Mouse (Mus musculus): Measurements from ENCODE around the gene C8a. TPM values are rescaled to one million over a fixed set of nuclear protein-coding genes. Genes with fewer than 3 reads are reported as not detected.

C8a gene
- total and polyA plus RNA-seq, 2 experiments from 2014 or later = 0.04 TPM; not detected in 1

DNA sequence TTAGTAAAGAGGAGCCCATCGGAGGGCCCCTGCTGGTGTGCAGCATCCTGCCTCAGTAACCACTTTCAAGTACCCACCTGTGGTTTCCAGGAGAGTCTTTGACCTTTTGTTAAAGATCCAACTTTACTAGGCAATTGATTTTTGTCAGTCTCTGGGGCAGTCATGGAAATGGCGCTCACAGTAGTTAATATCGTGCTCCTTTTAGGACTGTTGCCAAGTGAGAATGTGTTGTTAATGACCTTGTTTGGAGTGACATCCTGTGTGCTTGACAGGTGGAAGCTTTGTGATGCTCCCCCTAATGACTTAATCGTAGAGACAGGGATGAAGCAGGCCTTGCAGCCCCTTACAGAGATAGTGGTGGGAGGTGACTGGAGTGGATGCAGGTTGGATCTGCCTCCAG, 105.9 kb downstream of the C8a start:
- ATAC-seq (ENCODE audit: low FRiP score) = no peak
- Histone ChIP-seq H3K27ac (ENCODE audit: low read depth, low read length) (no peak overlapping the region), H3K4me1 (ENCODE audit: insufficient read depth, low read length) (no peaks in the 10 kb centered on the region), H3K4me3 (ENCODE audit: low read depth, low read length) (no peak overlapping the region), H3K36me3 (ENCODE audit: insufficient read depth, low read length) (no peaks in the 10 kb centered on the region), H3K9me3 (ENCODE audit: low read length) (no peaks in the 10 kb centered on the region), H3K27me3 (ENCODE audit: insufficient read depth, low read length) (no peaks in the 10 kb centered on the region), H3K4me2 (ENCODE audit: low read depth, low read length, poor library complexity, severe bottlenecking) (no peak overlapping the region), H3K9ac (replicated peaks; ENCODE audit: low read length, poor library complexity, severe bottlenecking) (no peak overlapping the region)
- no peak for TF ChIP-seq CTCF (IDR thresholded peaks at IDR 0.05)
- DNase-seq (ENCODE audit: low spot score) = peak; percentile 20
- 57% methylated on average over 4 of the region's 4 CpGs for WGBS

DNA sequence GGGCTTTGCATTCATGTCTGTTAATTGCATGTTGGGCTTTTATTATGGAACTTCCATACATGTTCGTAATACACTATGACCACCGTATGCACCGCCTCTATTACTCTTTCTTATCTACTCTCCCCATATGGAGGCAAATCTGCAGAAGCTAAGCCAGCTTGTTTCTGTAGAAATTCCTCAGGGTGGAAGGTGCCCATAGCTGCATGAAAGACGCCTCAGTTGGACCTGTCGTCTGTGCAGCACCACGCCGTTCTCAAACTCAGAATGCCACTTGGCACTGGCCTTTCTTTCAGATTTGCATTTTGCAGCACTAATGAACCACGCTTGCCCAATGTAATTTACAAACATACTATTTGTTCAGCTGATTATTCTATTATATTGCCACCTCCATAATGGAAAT, 106.6 kb downstream of the C8a start:
- no peak for ATAC-seq (ENCODE audit: low FRiP score)

DNA sequence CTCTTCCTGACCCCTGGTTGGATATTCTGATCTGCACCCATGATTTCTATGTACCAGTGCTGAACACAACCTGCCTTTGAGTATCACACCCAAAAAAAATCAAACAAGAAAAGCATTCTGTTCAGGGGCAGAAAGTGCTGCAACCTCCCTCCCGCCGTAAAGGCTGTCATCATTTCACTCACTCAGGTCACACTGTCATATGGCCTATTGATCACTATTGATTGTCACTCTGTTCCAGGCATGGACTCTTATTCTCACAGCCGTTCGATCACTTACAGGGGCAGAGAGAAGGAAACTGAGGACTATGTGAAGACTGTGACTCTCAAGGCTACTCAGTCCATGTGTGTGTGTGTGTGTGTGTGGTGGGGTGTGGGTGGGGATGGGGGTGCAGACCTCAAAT, 108.0 kb downstream of the C8a start:
- H3K27ac ChIP-seq (ENCODE audit: low read depth, low read length) = no peak overlapping the region
- H3K4me3 ChIP-seq (ENCODE audit: low read depth, low read length) = no peak overlapping the region
- DNase-seq (ENCODE audit: low spot score) (no peak), ATAC-seq (ENCODE audit: low FRiP score) (no peak)
- no peak for TF ChIP-seq CTCF (IDR thresholded peaks at IDR 0.05)
- H3K4me2 ChIP-seq (ENCODE audit: low read depth, low read length, poor library complexity, severe bottlenecking) = no peak overlapping the region
- H3K9ac ChIP-seq (replicated peaks; ENCODE audit: low read length, poor library complexity, severe bottlenecking) = no peak overlapping the region
- H3K36me3 ChIP-seq (ENCODE audit: insufficient read depth, low read length) = no peaks in the 10 kb centered on the region
- no peaks in the 10 kb centered on the region for H3K4me1 ChIP-seq (ENCODE audit: insufficient read depth, low read length)
- WGBS = 89% methylated on average over 4 of the region's 4 CpGs
- no peaks in the 10 kb centered on the region for H3K27me3 ChIP-seq (ENCODE audit: insufficient read depth, low read length)
- no peaks in the 10 kb centered on the region for H3K9me3 ChIP-seq (ENCODE audit: low read length)

More for the DNA sequence above, 106.6 kb downstream of the C8a start:
- H3K36me3 ChIP-seq (ENCODE audit: insufficient read depth, low read length) = no peaks in the 10 kb centered on the region
- no peak for TF ChIP-seq CTCF (IDR thresholded peaks at IDR 0.05)
- H3K4me3 ChIP-seq (ENCODE audit: low read depth, low read length) = no peak overlapping the region
- 72% methylated on average over 8 of the region's 8 CpGs for WGBS
- no peaks in the 10 kb centered on the region for H3K27me3 ChIP-seq (ENCODE audit: insufficient read depth, low read length)
- no peak overlapping the region for H3K27ac ChIP-seq (ENCODE audit: low read depth, low read length)
- H3K4me2 ChIP-seq (ENCODE audit: low read depth, low read length, poor library complexity, severe bottlenecking) = no peak overlapping the region
- no peak overlapping the region for H3K9ac ChIP-seq (replicated peaks; ENCODE audit: low read length, poor library complexity, severe bottlenecking)
- no peaks in the 10 kb centered on the region for H3K9me3 ChIP-seq (ENCODE audit: low read length)
- no peaks in the 10 kb centered on the region for H3K4me1 ChIP-seq (ENCODE audit: insufficient read depth, low read length)
- DNase-seq (ENCODE audit: low spot score) = no peak

DNA sequence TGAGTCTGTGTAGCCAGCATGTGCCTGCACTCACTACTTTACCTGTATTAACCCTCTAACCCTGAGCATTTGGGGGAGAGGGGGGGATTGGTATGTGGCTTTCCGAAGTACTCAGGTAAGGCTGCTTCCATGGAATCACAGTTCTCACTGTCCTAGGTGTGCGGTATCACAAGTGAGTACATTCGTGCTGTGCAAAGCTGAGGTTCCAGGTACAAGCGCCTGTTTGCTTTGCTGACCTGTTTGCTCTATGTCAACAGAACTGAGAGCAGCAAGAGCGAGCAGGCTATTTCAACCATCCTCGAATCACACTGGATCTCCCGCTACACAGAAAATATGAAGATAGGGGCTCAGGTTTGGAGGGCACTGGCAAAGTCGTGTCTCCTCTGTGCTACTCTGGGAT, 110.1 kb downstream of the C8a start, which contains the start of gene C8b:
Gene C8b, plus strand, starts transcription at position 253 of the 400 bp plus-strand sequence.
- H3K4me2 ChIP-seq (ENCODE audit: low read depth, low read length, poor library complexity, severe bottlenecking) = no peak within 1 kb of the TSS
- H3K9me3 ChIP-seq (ENCODE audit: low read length) = no peaks in the 10 kb centered on the region
- no peak within 1 kb of the TSS for H3K9ac ChIP-seq (replicated peaks; ENCODE audit: low read length, poor library complexity, severe bottlenecking)
- no peak for ATAC-seq (ENCODE audit: low FRiP score)
- H3K4me1 ChIP-seq (ENCODE audit: insufficient read depth, low read length) = 0 out of 2 replicates have a peak, but pooled peaks cover 5% of the 10 kb centered on the region
- H3K27ac ChIP-seq (ENCODE audit: low read depth, low read length) = no peak within 1 kb of the TSS
- no peak for TF ChIP-seq CTCF (IDR thresholded peaks at IDR 0.05)
- H3K27me3 ChIP-seq (ENCODE audit: insufficient read depth, low read length) = no peaks in the 10 kb centered on the region
- 95% methylated on average over 8 of the region's 8 CpGs for WGBS
- no peak within 1 kb of the TSS for H3K4me3 ChIP-seq (ENCODE audit: low read depth, low read length)
- H3K36me3 ChIP-seq (ENCODE audit: insufficient read depth, low read length) = no peaks in the 10 kb centered on the region
- DNase-seq (ENCODE audit: low spot score) = no peak

Other genes starting within 250 kb of the C8a start
- gene C8b, start 110.1 kb downstream of the C8a start, total RNA-seq (2014; rRNA removed) = 0.28 TPM in 1 of 2 replicates, not detected in the other
- gene C8b, start 110.1 kb downstream of the C8a start, polyA plus RNA-seq (2015; fragmentation: Nextera tagmentation; extraction: Ambion mirVana) = 0.22 TPM in 1 of 2 replicates, not detected in the other
- gene Gm17662, start 19.1 kb downstream of the C8a start, total RNA-seq (2014; rRNA removed) = not detected in 2 replicates
- gene Gm17662, start 19.1 kb downstream of the C8a start, polyA plus RNA-seq (2015; fragmentation: Nextera tagmentation; extraction: Ambion mirVana) = not detected in 2 replicates
- 0.19 and 0.49 TPM in 2 replicates for gene Fyb2, start 37.1 kb upstream of the C8a start, total RNA-seq (2014; rRNA removed)
- gene Fyb2, start 37.1 kb upstream of the C8a start, polyA plus RNA-seq (2015; fragmentation: Nextera tagmentation; extraction: Ambion mirVana) = 0.28 and 0.38 TPM in 2 replicates
- 25.3 and 34.9 TPM in 2 replicates for gene Prkaa2, start 233.5 kb upstream of the C8a start, total RNA-seq (2014; rRNA removed)
- gene Prkaa2, start 233.5 kb upstream of the C8a start, polyA plus RNA-seq (2015; fragmentation: Nextera tagmentation; extraction: Ambion mirVana) = 16.1 and 18.4 TPM in 2 replicates

Measured in midbrain, postnatal 0 days (tissue).